Mouse (Mus musculus) bone marrow, adult 2 months (tissue): Measurements from ENCODE around the gene Hdgf. TPM values are rescaled to one million over a fixed set of nuclear protein-coding genes. Genes with fewer than 3 reads are reported as not detected.
A peak's percentile ranks its signal among the peaks of the same experiment; 100 is the strongest.

Experiments used
- H3K27ac ChIP-seq: fragments of 200-500 bp; 2 replicates; pipeline ENCODE4 v1.5.1; 2012; ENCODE audit warnings: low read depth, mild to moderate bottlenecking, control low read depth, inconsistent platforms, low read length; ENCODE audit not compliant: control insufficient read depth, poor library complexity, insufficient read depth
- H3K4me1 ChIP-seq: fragments of 200-500 bp; 2 replicates; pipeline ENCODE4 v1.6.1; 2011; ENCODE audit warnings: low read length; ENCODE audit not compliant: control insufficient read depth, insufficient read depth
- H3K4me3 ChIP-seq: fragments of 200-500 bp; replicated peaks from 2 replicates; pipeline ENCODE3; 2011; ENCODE audit warnings: mild to moderate bottlenecking, low read depth, low read length, control low read depth; ENCODE audit not compliant: control insufficient read depth
- CTCF ChIP-seq: fragments of 200-500 bp; IDR thresholded peaks from 2 replicates; pipeline ENCODE4 v1.5.1; 2011; ENCODE audit warnings: low read length, control low read depth; ENCODE audit not compliant: control insufficient read depth, insufficient read depth
- POLR2A ChIP-seq: fragments of 200-500 bp; IDR thresholded peaks from 2 replicates; pipeline ENCODE4 v1.6.1; 2011; ENCODE audit warnings: low read depth, mild to moderate bottlenecking, control low read depth, low read length, borderline replicate concordance; ENCODE audit not compliant: control insufficient read depth
- WGBS: fragments of 180-500 bp; shearing (Covaris S2); methylation state at CpG from one replicate; pipeline ENCODE4 v1.1.7; 2018; 5-methylcytosine and 5-hydroxymethylcytosine counted together
- polyA plus RNA-seq: library from polyadenylated mRNA; stranded (reverse); fragments of >200 nt; gene quantifications from 2 replicates; pipeline ENCODE4 v1.2.4, GENCODE M21; 2011; ENCODE audit warnings: low replicate concordance; ENCODE audit not compliant: missing spikeins, insufficient read depth, insufficient read length

Hdgf gene
- polyA plus RNA-seq, 1 experiment: 286 TPM

DNA sequence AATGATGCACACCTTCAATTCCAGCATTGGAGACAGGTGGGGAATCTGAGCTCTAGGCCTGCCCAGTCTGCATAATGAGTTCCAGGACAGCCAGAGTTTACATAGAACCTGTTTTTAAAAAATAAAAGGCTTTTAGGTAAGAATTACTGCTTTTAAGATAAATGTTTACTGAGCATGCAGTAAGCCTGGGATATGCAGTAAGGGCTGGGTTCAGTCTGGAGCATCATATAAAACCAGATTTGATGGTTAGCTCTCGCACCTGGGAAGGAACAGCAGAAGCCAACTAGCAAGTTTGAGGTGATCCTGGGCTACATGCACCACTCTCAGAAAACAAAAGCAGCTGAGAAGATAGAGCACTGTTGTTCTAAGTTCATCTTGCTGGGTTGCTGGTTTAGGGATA is 12.4 kb downstream of the Hdgf start:
- no peak overlapping the region for H3K4me3 ChIP-seq

DNA sequence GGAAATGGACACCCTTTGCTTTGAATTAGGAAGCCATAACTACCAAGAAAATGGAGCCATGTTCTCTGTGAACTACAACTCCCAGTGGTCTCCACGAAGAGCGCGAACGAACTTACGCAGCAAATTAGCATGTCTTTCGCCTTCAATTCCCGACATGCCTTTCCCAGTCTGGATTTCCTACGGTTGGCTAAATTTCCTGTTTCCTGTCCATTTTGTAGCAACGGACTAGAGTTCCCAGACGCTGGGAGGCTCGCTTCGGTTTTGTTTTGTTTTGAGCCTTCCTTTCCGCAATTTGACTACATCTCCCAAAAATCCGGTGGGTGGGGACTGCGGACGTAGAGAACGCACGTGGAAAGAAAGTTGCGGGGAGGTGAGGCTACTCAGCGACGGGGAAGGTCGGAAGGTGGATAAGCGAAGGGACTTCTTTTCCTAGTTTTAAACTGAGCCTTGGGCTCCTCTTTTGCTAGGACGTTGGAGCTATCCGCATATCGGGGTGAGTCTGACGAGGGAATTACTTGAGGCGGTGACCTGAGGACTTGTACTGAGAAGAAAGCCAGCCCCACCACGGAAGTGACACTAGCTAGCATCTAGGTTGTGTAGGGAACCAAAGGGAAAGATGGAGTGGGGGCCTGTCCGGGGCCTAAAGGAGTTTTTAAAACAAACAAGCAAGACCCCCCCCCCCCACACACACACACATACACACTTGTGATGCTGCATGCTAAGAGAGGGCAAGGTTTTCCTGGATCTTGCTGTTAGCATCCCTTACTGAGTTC is 13.4 kb downstream of the Hdgf start, which contains the start of gene Mrpl24:
Gene Mrpl24 (plus strand): TSS at position 171 of the 773 bp plus-strand sequence.
- under 1% methylated on average over 30 of the region's 30 CpGs for WGBS
- no peaks in the 10 kb centered on the region; the same call in 1 of the 2 replicates for H3K4me1 ChIP-seq
- peak within 1 kb of the TSS; percentile 52 for H3K27ac ChIP-seq
- peak within 1 kb of the TSS; percentile 94 for H3K4me3 ChIP-seq
- no peak for TF ChIP-seq POLR2A
- no peak for TF ChIP-seq CTCF

More for the DNA sequence above, 12.4 kb downstream of the Hdgf start:
- H3K27ac ChIP-seq: no peak overlapping the region
- H3K4me1 ChIP-seq: no peaks in the 10 kb centered on the region; the same call in 1 of the 2 replicates
- 90% methylated on average over 1 of the region's 1 CpGs for WGBS
- TF ChIP-seq POLR2A: no peak
- TF ChIP-seq CTCF: no peak

- TF ChIP-seq CTCF (no peak), POLR2A (no peak)
- WGBS: 51% methylated on average over 9 of the region's 9 CpGs
- H3K4me1 ChIP-seq: no peaks in the 10 kb centered on the region; the same call in 1 of the 2 replicates
- no peak overlapping the region for H3K27ac ChIP-seq
- H3K4me3 ChIP-seq: no peak overlapping the region
Measured at GRCm38 (mm10) chr3:87920270-87920943, 14.3 kb downstream of the Hdgf start.

DNA sequence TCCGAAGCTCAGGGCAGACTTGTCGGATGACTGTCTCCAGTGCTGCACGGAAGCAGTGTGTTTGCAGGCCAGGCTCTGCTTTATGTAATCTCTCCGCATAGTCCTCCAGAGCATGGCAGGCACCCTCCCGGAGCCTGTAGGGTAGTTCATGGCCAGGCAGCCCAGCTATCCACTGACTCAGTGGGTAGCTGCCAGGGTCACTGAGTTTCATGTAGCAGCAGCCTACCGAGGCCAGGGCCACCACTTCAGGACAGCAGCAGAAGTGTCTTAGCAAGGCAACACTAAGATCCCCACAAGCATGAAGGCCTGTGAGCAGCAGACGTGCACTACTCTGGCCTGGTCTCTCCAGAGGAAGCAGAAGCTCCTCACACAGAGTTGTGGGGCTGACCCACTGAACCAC is 18.9 kb downstream of the Hdgf start:
- peaks cover 1% of the 10 kb centered on the region; the same call in 1 of the 2 replicates for H3K4me1 ChIP-seq
- H3K4me3 ChIP-seq: no peak overlapping the region
- TF ChIP-seq CTCF: no peak
- no peak for TF ChIP-seq POLR2A
- WGBS: 91% methylated on average over 7 of the region's 7 CpGs
- H3K27ac ChIP-seq: no peak overlapping the region

GRCm38 (mm10) chr3:87927452-87927851 is 21.3 kb downstream of the Hdgf start:
- no peak overlapping the region for H3K4me3 ChIP-seq
- WGBS: 88% methylated on average over 5 of the region's 5 CpGs
- TF ChIP-seq POLR2A (no peak), CTCF (no peak)
- no peak overlapping the region for H3K27ac ChIP-seq
- peaks cover 3% of the 10 kb centered on the region; the same call in 1 of the 2 replicates for H3K4me1 ChIP-seq

DNA sequence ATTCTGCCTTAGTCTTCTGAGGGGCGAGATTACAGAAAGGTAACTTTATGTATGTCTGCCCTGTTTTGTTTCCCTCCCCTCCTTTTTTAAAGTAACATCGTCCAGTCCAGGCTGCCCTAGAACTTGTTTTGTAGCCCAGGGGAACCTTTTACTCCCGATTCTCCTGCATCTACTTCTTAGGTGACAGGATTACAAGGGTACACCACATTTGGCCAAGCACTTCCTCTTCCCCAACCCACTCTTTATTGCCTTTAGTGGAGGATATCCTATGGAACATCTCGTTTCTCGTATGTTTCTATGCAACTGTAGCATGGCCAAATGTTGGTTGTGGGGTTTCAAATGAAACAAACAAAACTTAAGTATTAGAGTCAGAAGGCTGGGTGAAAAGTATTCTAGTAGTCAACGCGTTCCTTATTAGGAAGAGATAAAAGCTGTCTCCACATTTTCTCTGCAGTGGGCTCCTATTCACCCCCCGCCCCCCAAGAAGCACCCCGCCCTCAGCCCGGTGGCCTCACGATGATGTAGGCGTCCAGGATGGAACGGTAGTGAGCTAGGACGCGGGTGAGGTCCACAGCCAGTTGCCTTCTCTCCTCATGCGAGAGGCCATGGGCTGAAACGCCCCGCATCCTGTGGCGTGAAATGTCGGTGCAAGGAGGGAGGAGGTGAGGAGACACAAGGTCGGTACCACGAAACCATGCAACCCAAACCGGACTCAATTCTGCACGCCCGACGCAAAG is 23.4 kb downstream of the Hdgf start:
- peak overlapping the region; percentile 79 for H3K27ac ChIP-seq
- no peak for TF ChIP-seq CTCF
- no peak for TF ChIP-seq POLR2A
- 2% methylated on average over 26 of the region's 26 CpGs for WGBS
- peaks cover 3% of the 10 kb centered on the region; the same call in 1 of the 2 replicates for H3K4me1 ChIP-seq
- H3K4me3 ChIP-seq: peak overlapping the region; percentile 96

GRCm38 (mm10) chr3:87930078-87930795 is 24.1 kb downstream of the Hdgf start, which contains the start of the genes Isg20l2 and Rrnad1:
Gene Isg20l2 (plus strand): TSS chr3:87930314.
Gene Rrnad1 (minus strand): TSS chr3:87930717.
- TF ChIP-seq POLR2A: peak; percentile 70; the same call in 1 of the 2 replicates
- TF ChIP-seq CTCF: peak; percentile 87
- Histone ChIP-seq H3K4me1 (peaks cover 3% of the 10 kb centered on the region; the same call in 1 of the 2 replicates), H3K27ac (peak within 1 kb of the TSS; percentile 79), H3K4me3 (peak within 1 kb of the TSS; percentile 96)
- WGBS: under 1% methylated on average over 78 of the region's 78 CpGs
